Mouse (Mus musculus): ENCODE data around the gene Fnbp1l. TPM values are rescaled to one million over a fixed set of nuclear protein-coding genes. Genes with fewer than 3 reads are reported as not detected.

Gene Fnbp1l
- polyA plus RNA-seq, 1 experiment from 2014 or later: 19.8 TPM

DNA sequence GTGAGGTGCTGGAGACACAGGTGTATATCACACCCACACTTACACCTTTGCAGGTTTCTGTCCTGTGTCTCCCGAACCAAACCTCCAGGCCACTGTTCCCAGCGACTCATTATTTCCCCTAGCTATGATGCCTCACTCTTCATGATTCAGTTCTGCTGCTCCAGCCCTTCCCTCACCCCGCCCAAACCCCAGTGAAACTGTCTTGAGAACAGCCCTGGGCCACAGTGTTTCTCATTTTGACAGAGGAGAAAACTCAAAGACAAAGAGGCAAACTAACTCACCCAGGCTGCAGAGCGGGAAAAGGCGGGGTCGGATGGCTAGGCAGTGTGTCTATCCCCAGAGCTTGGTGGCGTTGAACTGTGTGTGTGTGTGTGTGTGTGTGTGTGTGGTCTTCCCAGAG lies 121.0 kb downstream of the Fnbp1l start:
- ATAC-seq: no peak
- no peak for TF ChIP-seq CTCF (IDR thresholded peaks at IDR 0.05; ENCODE audit: low read depth)

DNA sequence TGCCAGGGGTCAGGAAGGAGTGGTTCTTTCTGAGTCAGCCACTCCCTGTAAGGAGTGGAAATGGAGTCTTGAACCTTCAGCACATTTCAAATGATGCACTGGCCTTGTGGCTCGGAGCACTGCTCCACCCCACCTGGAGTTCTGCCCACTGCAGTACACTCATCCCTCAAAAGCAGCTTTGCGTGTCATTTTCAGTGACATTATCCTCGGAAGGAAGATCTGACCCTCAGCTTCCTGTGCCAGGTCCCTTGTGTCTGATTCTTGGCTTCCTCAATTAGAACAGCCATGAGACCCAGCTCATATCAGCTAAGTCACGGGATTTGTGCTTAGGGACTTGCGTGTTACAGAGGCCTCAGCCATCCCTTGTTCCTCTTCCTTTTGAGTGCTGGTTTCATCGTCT lies 121.6 kb downstream of the Fnbp1l start:
- H3K4me2 ChIP-seq (replicated peaks; ENCODE audit: low read depth): no peak overlapping the region
- 0 out of 2 replicates have a peak, but pooled peaks cover 5% of the 10 kb centered on the region for H3K4me1 ChIP-seq (replicated peaks; ENCODE audit: control insufficient read depth, insufficient read depth, low read length)
- TF ChIP-seq CTCF (IDR thresholded peaks at IDR 0.05; ENCODE audit: low read depth): no peak
- H3K27me3 ChIP-seq (replicated peaks; ENCODE audit: control insufficient read depth, insufficient read depth, low read length): no peaks in the 10 kb centered on the region
- no peaks in the 10 kb centered on the region for H3K9me3 ChIP-seq (ENCODE audit: control insufficient read depth)
- no peaks in the 10 kb centered on the region for H3K36me3 ChIP-seq (ENCODE audit: control insufficient read depth, insufficient read depth)
- no peak for ATAC-seq
- H3K27ac ChIP-seq (ENCODE audit: low read depth, low read length): no peak overlapping the region
- H3K9ac ChIP-seq (ENCODE audit: low read depth, low read length): no peak overlapping the region
- no peak overlapping the region for H3K4me3 ChIP-seq (ENCODE audit: low read depth, low read length)
- 71% methylated on average over 6 of the region's 6 CpGs for WGBS

More for the DNA sequence above, 121.0 kb downstream of the Fnbp1l start:
- Histone ChIP-seq H3K4me2 (replicated peaks; ENCODE audit: low read depth) (no peak overlapping the region), H3K4me3 (ENCODE audit: low read depth, low read length) (no peak overlapping the region), H3K27me3 (replicated peaks; ENCODE audit: control insufficient read depth, insufficient read depth, low read length) (no peaks in the 10 kb centered on the region), H3K9ac (ENCODE audit: low read depth, low read length) (no peak overlapping the region), H3K4me1 (replicated peaks; ENCODE audit: control insufficient read depth, insufficient read depth, low read length) (0 out of 2 replicates have a peak, but pooled peaks cover 5% of the 10 kb centered on the region), H3K36me3 (ENCODE audit: control insufficient read depth, insufficient read depth) (no peaks in the 10 kb centered on the region), H3K27ac (ENCODE audit: low read depth, low read length) (no peak overlapping the region), H3K9me3 (ENCODE audit: control insufficient read depth) (no peaks in the 10 kb centered on the region)
- WGBS: 84% methylated on average over 7 of the region's 7 CpGs

DNA sequence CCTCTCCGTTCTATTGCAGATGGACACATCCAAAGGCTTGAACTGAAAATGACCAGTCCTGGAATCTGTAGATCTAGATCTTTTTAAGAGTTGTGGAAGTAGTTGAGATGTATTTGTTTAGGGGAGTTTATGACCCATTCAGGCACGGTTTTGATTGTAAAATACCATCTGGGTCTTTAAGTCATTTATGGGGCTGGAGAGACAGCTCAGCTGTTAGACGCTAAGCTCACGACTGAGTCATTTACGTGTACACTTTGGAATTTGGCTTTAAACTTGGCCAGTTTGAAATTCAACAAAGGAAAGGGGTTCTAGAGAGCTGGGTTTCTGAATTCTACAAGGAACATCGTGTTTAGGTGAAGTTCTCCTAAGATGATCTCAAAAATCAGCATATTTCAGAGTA lies 124.8 kb downstream of the Fnbp1l start:
- TF ChIP-seq CTCF (IDR thresholded peaks at IDR 0.05; ENCODE audit: low read depth): no peak
- Histone ChIP-seq H3K9ac (ENCODE audit: low read depth, low read length) (no peak overlapping the region), H3K27ac (ENCODE audit: low read depth, low read length) (no peak overlapping the region), H3K4me3 (ENCODE audit: low read depth, low read length) (no peak overlapping the region), H3K9me3 (ENCODE audit: control insufficient read depth) (no peaks in the 10 kb centered on the region), H3K4me1 (replicated peaks; ENCODE audit: control insufficient read depth, insufficient read depth, low read length) (0 out of 2 replicates have a peak, but pooled peaks cover 5% of the 10 kb centered on the region), H3K4me2 (replicated peaks; ENCODE audit: low read depth) (no peak overlapping the region), H3K27me3 (replicated peaks; ENCODE audit: control insufficient read depth, insufficient read depth, low read length) (no peaks in the 10 kb centered on the region), H3K36me3 (ENCODE audit: control insufficient read depth, insufficient read depth) (no peaks in the 10 kb centered on the region)
- 37% methylated on average over 6 of the region's 6 CpGs for WGBS
- no peak for ATAC-seq

DNA sequence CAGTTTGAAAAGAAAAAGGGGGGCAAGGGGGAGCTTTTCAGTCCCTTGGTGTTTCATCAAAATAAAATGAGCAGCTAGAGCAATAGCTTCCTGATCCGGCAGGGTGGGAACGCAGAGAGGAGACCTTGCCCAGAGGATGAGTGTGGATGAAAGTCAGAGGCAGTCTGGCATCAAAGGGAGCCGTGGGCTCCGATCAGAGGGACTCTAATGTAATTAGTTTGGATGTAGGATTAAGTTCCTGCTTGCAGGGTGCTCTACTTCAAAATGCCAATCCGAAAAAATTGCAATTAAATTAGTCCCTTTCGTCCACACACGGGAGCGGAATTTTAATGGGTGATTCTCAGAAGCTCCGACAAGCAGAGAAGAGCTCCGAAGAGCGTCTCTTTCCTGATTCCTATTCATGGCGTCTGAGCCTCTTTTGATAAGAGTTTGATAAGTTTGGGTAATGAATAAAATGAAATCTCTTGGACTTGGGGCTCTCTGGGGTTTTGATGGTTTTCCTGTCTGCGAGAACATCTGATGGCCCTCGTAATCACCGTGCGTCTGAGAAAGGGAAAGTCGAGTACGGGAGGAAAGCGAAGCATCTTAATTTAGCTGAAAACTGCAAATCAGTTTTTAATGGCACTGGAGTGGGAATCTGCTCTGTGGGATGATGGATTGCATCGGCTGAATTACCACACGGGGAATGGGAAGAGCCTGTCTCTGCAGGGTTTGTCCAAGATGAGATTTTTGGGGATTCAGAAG lies 126.5 kb downstream of the Fnbp1l start:
- no peak for TF ChIP-seq CTCF (IDR thresholded peaks at IDR 0.05; ENCODE audit: low read depth)
- H3K4me1 ChIP-seq (replicated peaks; ENCODE audit: control insufficient read depth, insufficient read depth, low read length): 0 out of 2 replicates have a peak, but pooled peaks cover 5% of the 10 kb centered on the region
- H3K4me2 ChIP-seq (replicated peaks; ENCODE audit: low read depth): no peak overlapping the region
- no peak overlapping the region for H3K27ac ChIP-seq (ENCODE audit: low read depth, low read length)
- no peak overlapping the region for H3K4me3 ChIP-seq (ENCODE audit: low read depth, low read length)
- H3K27me3 ChIP-seq (replicated peaks; ENCODE audit: control insufficient read depth, insufficient read depth, low read length): no peaks in the 10 kb centered on the region
- ATAC-seq: no peak
- H3K9ac ChIP-seq (ENCODE audit: low read depth, low read length): no peak overlapping the region
- H3K9me3 ChIP-seq (ENCODE audit: control insufficient read depth): no peaks in the 10 kb centered on the region
- no peaks in the 10 kb centered on the region for H3K36me3 ChIP-seq (ENCODE audit: control insufficient read depth, insufficient read depth)
- 72% methylated on average over 21 of the region's 21 CpGs for WGBS

DNA sequence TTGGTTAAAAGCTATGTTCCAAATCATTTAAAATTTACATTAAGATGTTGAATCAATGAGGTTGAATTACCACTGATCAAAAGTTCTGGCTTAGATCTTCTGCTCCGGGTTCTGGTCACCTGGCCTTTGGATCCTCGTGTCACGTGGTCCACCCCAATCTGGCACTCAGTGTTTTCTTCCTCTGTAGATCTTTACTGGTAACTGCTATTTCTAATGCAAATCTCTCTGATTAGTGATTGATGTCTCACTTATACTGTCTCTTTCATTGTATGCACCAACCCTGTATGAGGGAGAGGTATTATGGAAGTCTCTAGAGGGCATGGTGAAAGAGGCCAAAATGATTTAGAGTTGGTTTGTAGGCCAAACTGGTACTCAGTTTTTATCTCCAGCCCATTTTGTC lies 127.5 kb downstream of the Fnbp1l start:
- H3K4me1 ChIP-seq (replicated peaks; ENCODE audit: control insufficient read depth, insufficient read depth, low read length): 0 out of 2 replicates have a peak, but pooled peaks cover 5% of the 10 kb centered on the region
- H3K4me3 ChIP-seq (ENCODE audit: low read depth, low read length): no peak overlapping the region
- no peaks in the 10 kb centered on the region for H3K36me3 ChIP-seq (ENCODE audit: control insufficient read depth, insufficient read depth)
- 89% methylated on average over 3 of the region's 3 CpGs for WGBS
- H3K9ac ChIP-seq (ENCODE audit: low read depth, low read length): no peak overlapping the region
- H3K9me3 ChIP-seq (ENCODE audit: control insufficient read depth): no peaks in the 10 kb centered on the region
- no peak for TF ChIP-seq CTCF (IDR thresholded peaks at IDR 0.05; ENCODE audit: low read depth)
- no peak for ATAC-seq
- no peak overlapping the region for H3K4me2 ChIP-seq (replicated peaks; ENCODE audit: low read depth)
- no peak overlapping the region for H3K27ac ChIP-seq (ENCODE audit: low read depth, low read length)
- H3K27me3 ChIP-seq (replicated peaks; ENCODE audit: control insufficient read depth, insufficient read depth, low read length): no peaks in the 10 kb centered on the region

DNA sequence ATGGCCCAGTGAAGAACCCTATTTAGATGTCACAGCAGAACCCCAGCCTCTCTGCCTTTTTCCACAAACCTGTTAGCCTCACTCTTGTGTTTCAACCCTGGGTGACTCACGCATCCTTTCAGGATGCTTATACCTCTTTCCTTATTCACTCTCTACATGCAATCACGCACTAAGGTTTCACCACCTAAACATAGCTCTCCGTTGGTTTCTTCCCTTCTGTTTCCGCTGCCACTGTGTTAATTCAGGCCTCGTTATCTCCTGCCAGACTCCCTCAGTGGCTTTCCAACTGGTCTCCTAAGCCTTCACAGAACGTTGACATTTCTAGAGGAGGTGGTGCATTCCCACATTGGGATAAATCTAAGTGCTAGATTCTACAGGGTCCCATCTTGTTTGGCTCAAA lies 128.9 kb downstream of the Fnbp1l start:
- Histone ChIP-seq H3K9ac (ENCODE audit: low read depth, low read length) (no peak overlapping the region), H3K4me3 (ENCODE audit: low read depth, low read length) (no peak overlapping the region), H3K9me3 (ENCODE audit: control insufficient read depth) (no peaks in the 10 kb centered on the region), H3K27me3 (replicated peaks; ENCODE audit: control insufficient read depth, insufficient read depth, low read length) (no peaks in the 10 kb centered on the region), H3K4me1 (replicated peaks; ENCODE audit: control insufficient read depth, insufficient read depth, low read length) (0 out of 2 replicates have a peak, but pooled peaks cover 5% of the 10 kb centered on the region), H3K4me2 (replicated peaks; ENCODE audit: low read depth) (no peak overlapping the region), H3K27ac (ENCODE audit: low read depth, low read length) (no peak overlapping the region), H3K36me3 (ENCODE audit: control insufficient read depth, insufficient read depth) (no peaks in the 10 kb centered on the region)
- TF ChIP-seq CTCF (IDR thresholded peaks at IDR 0.05; ENCODE audit: low read depth): no peak
- 77% methylated on average over 6 of the region's 6 CpGs for WGBS
- no peak for ATAC-seq

Small RNAs within 50 kb of the gene (microRNA-seq; reads per million reads assigned to microRNA genes)
- gene Mir7657: 0.82 reads per million

Other genes starting within 250 kb of the Fnbp1l start
- 9.0 and 9.1 TPM in 2 replicates for gene Pde5a, start 109.2 kb upstream of the Fnbp1l start, polyA plus RNA-seq (2015; fragmentation: Nextera tagmentation; extraction: Ambion mirVana)

Measured in intestine, postnatal 0 days (tissue).